Mouse (Mus musculus): ENCODE measurements around the gene Tdp2. TPM values are rescaled to one million over a fixed set of nuclear protein-coding genes. Genes with fewer than 3 reads are reported as not detected.
"Not testable (repeated sequence)": the region's sequence is repeated elsewhere in the genome, so short reads cannot be mapped to it uniquely, and the experiment has no call there.

The Tdp2 gene
- polyA plus RNA-seq, 1 experiment, result 37.7 TPM

DNA sequence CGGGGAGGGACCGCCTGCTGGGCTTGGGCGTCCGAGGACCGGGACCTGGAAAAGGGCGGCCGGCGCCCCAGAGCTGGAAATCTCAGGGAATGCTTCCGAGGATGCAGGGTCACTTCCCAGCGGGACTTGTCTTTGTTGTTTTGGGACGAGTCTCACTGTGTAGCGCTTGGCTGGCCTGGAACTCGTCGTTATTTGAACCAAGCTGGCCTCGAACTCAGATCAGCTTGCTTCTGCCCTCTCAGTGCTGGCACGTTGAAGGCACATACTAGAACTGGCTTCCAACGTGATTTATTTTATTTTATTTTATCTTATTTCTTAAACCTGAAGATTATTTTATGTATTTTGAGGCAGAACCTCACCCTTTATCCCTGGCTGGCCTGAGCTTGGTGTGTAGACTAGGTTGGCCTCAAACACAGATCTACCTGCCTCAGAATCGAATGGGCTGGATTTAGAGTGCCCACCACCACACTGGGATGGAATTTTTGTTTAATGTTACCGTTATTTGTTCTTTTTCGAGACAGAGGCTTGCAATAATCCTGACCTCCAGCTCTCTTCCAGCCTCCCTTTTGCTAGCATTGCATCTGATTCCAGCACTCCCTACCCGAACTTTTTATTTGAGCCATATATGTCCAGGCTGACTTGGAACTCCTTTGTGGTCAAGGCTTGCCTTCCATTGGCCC is 792 bp downstream of the Tdp2 start:
- WGBS, result 5% methylated on average over 21 of the region's 21 CpGs
- H3K4me3 ChIP-seq (replicated peaks; ENCODE audit: control insufficient read depth, low read depth, low read length), result peak overlapping the region; percentile 80

DNA sequence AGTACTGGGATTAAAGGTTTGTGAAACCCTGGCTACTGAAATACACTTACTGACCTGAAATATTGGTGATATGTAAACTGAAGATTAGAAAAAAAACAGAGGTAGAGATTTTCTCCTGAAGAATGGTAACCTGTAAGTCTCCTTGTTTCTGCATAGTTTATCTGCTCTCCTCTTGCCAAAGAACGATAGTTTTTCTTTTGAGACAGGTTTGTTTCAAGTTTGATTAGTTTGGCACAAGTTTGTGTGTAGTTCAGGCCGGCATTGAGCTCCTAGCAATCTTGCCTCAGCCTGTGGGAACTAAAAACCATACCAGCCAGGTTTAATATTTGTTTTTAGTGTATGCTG is 1.3 kb downstream of the Tdp2 start:
- H3K4me1 ChIP-seq (ENCODE audit: control insufficient read depth, insufficient read depth, low read length), result no peaks in the 10 kb centered on the region
- H3K27ac ChIP-seq (ENCODE audit: control insufficient read depth, insufficient read depth, low read depth, low read length, poor library complexity), result no peak overlapping the region
- WGBS, result 40% methylated on average over 2 of the region's 2 CpGs
- peak overlapping the region; percentile 39 for H3K4me3 ChIP-seq (replicated peaks; ENCODE audit: control insufficient read depth, low read depth, low read length)
- TF ChIP-seq CTCF (IDR thresholded peaks at IDR 0.05; ENCODE audit: control insufficient read depth, insufficient read depth, low read length) (no peak), POLR2A (IDR thresholded peaks at IDR 0.05; ENCODE audit: borderline replicate concordance, control insufficient read depth, low read depth, low read length) (no peak)

More for the DNA sequence above, 792 bp downstream of the Tdp2 start:
- no peak for TF ChIP-seq CTCF (IDR thresholded peaks at IDR 0.05; ENCODE audit: control insufficient read depth, insufficient read depth, low read length)
- TF ChIP-seq POLR2A (IDR thresholded peaks at IDR 0.05; ENCODE audit: borderline replicate concordance, control insufficient read depth, low read depth, low read length), result no peak
- no peaks in the 10 kb centered on the region for H3K4me1 ChIP-seq (ENCODE audit: control insufficient read depth, insufficient read depth, low read length)
- peak overlapping the region; percentile 96 for H3K27ac ChIP-seq (ENCODE audit: control insufficient read depth, insufficient read depth, low read depth, low read length, poor library complexity)

DNA sequence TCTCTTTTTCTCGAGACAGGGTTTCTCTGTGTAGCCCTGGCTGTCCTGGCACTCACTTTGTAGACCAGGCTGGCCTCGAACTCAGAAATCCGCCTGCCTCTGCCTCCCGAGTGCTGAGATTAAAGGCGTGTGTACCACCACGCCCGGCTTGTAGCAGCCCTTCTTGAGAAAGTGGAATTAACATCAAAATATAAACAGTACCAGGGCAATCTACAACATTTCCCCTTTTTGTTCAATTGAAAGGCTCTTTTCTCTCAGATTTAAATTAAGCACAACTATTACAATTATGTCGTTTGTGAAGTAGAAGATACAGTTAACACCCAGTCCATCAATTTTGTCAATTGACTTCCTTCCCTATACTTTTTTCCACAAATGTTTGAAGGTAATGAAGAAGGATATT is 6.3 kb downstream of the Tdp2 start:
- 80% methylated on average over 8 of the region's 8 CpGs for WGBS
- H3K4me1 ChIP-seq (ENCODE audit: control insufficient read depth, insufficient read depth, low read length); H3K4me3 ChIP-seq (replicated peaks; ENCODE audit: control insufficient read depth, low read depth, low read length); H3K27ac ChIP-seq (ENCODE audit: control insufficient read depth, insufficient read depth, low read depth, low read length, poor library complexity): not testable (repeated sequence)

DNA sequence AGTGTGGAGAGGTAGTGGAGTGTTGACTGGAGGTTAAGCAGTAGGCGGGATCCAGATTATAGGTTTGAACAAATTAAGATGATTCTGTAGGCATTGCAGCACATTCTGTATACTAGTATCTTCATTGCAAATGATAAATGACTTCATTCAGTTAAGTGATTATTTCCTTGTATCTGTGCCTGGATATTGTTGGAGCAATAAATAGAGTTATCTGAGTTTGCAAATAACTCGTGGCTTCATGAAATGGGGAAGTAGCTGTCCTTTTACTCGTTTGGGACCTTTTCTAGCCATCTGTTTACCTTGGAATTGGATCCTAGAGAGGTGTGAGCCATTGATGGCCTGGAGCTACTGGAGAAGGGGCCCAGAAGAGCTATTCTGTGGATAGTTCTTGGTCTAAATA is 8.4 kb downstream of the Tdp2 start:
- 37% methylated on average over 3 of the region's 3 CpGs for WGBS
- TF ChIP-seq CTCF (IDR thresholded peaks at IDR 0.05; ENCODE audit: control insufficient read depth, insufficient read depth, low read length) (no peak), POLR2A (IDR thresholded peaks at IDR 0.05; ENCODE audit: borderline replicate concordance, control insufficient read depth, low read depth, low read length) (no peak)
- no peaks in the 10 kb centered on the region for H3K4me1 ChIP-seq (ENCODE audit: control insufficient read depth, insufficient read depth, low read length)
- no peak overlapping the region for H3K4me3 ChIP-seq (replicated peaks; ENCODE audit: control insufficient read depth, low read depth, low read length)
- H3K27ac ChIP-seq (ENCODE audit: control insufficient read depth, insufficient read depth, low read depth, low read length, poor library complexity), result no peak overlapping the region

DNA sequence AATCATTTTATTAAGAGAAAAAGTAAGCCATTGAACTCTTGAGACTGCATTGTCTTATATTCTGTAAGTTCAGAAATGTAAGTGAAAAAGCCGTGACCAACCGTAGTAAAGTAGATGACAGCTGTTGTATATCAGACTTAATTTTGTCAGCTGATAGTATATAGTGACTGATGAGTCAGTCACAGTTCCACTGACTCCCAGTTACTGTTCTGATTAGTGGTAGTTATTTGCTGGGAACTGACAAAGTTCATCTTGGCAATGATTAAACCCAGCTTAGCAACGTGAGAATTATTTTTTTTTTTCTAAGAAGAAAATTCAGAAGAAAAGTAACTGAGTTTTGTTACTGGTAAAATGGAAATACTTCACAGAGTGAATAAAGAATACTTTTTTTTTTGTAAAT is 10.2 kb downstream of the Tdp2 start:
- no peaks in the 10 kb centered on the region for H3K4me1 ChIP-seq (ENCODE audit: control insufficient read depth, insufficient read depth, low read length)
- no peak for TF ChIP-seq CTCF (IDR thresholded peaks at IDR 0.05; ENCODE audit: control insufficient read depth, insufficient read depth, low read length)
- TF ChIP-seq POLR2A (IDR thresholded peaks at IDR 0.05; ENCODE audit: borderline replicate concordance, control insufficient read depth, low read depth, low read length), result no peak
- H3K27ac ChIP-seq (ENCODE audit: control insufficient read depth, insufficient read depth, low read depth, low read length, poor library complexity), result no peak overlapping the region
- H3K4me3 ChIP-seq (replicated peaks; ENCODE audit: control insufficient read depth, low read depth, low read length), result no peak overlapping the region
- WGBS, result 92% methylated on average over 3 of the region's 3 CpGs

DNA sequence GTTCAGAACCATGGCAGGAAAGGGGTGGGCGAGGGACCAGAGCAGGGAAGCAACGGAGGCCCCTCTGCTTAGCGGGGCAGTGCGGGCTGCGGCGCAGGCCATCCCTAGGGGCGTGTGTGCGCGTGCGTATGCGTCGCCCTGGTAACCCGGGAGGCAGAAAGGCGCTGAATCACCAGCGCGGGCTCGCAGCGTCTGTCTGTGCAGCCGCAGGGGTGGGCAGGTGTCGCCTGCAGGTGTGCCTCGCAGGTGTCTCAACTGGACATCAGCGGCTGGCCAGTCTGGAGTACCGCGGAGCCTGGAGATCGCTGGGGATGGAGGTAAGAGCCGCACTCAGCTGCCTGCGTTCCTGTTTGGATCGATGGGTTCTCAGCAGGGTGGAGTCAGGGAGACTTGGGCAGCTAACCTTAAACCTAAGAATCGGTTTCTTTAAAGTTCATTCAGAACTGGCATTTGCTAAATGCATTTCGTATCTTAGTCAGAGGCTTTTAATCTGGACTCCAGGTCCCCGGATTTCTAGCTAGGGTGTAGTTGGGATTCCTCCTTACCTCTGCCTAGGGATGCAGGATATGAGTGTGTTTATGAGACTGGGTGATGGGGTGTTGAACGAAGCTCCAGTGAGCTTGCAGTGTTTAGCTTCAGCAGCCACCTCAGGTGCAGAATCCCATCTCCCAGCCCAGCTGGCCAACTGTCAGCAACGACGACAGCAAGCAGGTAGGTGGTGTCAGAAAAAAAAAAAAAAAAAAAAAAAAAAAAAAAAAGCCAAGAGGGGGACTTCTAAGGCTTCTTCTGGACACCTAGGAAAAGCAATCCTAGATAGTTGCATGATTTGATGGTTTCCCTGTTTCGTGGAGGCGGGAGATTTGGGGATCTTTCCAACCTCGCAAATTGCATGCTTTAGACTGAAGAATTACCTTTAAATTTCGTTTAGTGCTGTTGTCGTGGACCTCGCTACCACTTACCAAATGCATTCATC is 13.8 kb downstream of the Tdp2 start, which contains the start of gene D130043K22Rik:
Gene D130043K22Rik, plus strand, starts transcription at position 153 of the 973 bp plus-strand sequence.
- Histone ChIP-seq H3K27ac (ENCODE audit: control insufficient read depth, insufficient read depth, low read depth, low read length, poor library complexity) (no peak within 1 kb of the TSS), H3K4me1 (ENCODE audit: control insufficient read depth, insufficient read depth, low read length) (no peaks in the 10 kb centered on the region), H3K4me3 (replicated peaks; ENCODE audit: control insufficient read depth, low read depth, low read length) (no peak within 1 kb of the TSS)
- no peak for TF ChIP-seq CTCF (IDR thresholded peaks at IDR 0.05; ENCODE audit: control insufficient read depth, insufficient read depth, low read length)
- TF ChIP-seq POLR2A (IDR thresholded peaks at IDR 0.05; ENCODE audit: borderline replicate concordance, control insufficient read depth, low read depth, low read length), result no peak
- WGBS, result 18% methylated on average over 40 of the region's 40 CpGs

DNA sequence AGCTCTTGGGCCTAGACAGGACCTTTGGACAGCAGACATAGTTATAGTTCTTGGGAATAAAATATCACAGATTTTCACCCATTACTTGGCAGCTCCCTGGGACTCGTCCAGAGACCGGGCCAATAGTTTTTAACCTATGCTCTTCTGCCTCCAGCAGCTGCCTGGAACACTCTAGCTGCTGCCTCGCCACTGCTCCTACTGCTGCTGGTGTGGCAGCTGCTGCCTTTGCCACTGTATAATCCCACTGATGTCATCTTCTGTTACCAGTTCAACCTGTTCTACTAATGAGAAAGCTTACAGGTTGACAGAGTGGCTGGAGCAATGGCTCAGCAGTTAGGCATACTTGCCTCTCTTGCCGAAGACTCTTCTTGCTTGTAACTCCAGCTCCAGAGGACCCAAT is 17.8 kb downstream of the Tdp2 start:
- no peak for TF ChIP-seq POLR2A (IDR thresholded peaks at IDR 0.05; ENCODE audit: borderline replicate concordance, control insufficient read depth, low read depth, low read length)
- no peak for TF ChIP-seq CTCF (IDR thresholded peaks at IDR 0.05; ENCODE audit: control insufficient read depth, insufficient read depth, low read length)
- H3K4me1 ChIP-seq (ENCODE audit: control insufficient read depth, insufficient read depth, low read length), result no peaks in the 10 kb centered on the region
- H3K27ac ChIP-seq (ENCODE audit: control insufficient read depth, insufficient read depth, low read depth, low read length, poor library complexity), result no peak overlapping the region
- H3K4me3 ChIP-seq (replicated peaks; ENCODE audit: control insufficient read depth, low read depth, low read length), result no peak overlapping the region
- 87% methylated on average over 4 of the region's 4 CpGs for WGBS

DNA sequence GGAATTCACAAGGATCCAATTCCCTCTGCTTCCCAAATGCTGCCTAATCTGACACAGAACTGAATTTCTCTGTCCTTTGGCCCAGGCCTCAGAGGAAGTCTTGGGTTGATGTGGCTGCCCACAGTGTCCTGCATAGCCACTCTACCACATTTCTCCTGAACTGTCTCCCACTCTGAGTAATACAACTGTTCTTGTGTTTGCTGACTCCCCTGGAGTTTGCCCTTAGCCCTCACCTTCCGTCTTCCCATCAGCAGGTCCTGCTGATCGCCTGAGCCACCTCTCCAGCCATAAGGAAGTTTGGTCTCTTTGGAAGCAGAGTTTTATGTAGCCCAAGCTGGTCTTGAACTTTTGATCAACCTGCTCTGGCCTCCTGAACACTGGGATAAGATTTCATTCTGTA is 20.5 kb downstream of the Tdp2 start:
- Histone ChIP-seq H3K27ac (ENCODE audit: control insufficient read depth, insufficient read depth, low read depth, low read length, poor library complexity) (no peak overlapping the region), H3K4me3 (replicated peaks; ENCODE audit: control insufficient read depth, low read depth, low read length) (no peak overlapping the region), H3K4me1 (ENCODE audit: control insufficient read depth, insufficient read depth, low read length) (no peaks in the 10 kb centered on the region)
- WGBS, result 72% methylated on average over 2 of the region's 2 CpGs
- no peak for TF ChIP-seq CTCF (IDR thresholded peaks at IDR 0.05; ENCODE audit: control insufficient read depth, insufficient read depth, low read length)
- no peak for TF ChIP-seq POLR2A (IDR thresholded peaks at IDR 0.05; ENCODE audit: borderline replicate concordance, control insufficient read depth, low read depth, low read length)
